Mouse (Mus musculus): ENCODE results near the gene Wdr45b. TPM values are rescaled to one million over a fixed set of nuclear protein-coding genes. Genes with fewer than 3 reads are reported as not detected.

The Wdr45b gene
- total RNA-seq, 2 experiments from 2014 or later: 71.0 to 71.5 TPM

DNA sequence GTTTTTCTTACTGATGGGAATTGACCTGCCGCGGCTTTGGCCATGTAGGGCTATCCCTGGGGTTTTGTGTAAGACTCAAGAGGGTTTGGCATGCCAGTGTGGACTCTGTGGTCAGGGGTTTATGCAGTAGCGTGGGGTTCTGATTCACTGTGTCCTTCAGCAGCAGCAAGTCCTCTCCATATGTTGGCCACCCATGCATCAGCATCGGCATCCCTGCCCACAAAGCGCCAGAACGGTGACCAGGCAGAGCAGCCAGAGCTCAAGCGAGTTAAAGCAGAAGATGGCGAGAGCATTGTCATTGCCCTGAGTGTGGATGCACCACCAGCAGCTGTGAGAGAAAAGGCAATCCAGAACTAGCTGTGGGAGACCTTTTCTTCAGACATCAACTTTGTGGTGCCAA lies 47.6 kb downstream of the Wdr45b start:
- DNase-seq (ENCODE audit: low spot score in 2 of 2): no peak
- Histone ChIP-seq H3K27ac (no peak overlapping the region; the same call in 1 of the 2 replicates), H3K4me3 (no peak overlapping the region)
- TF ChIP-seq CTCF (conservative IDR thresholded peaks at IDR 0.05): no peak

DNA sequence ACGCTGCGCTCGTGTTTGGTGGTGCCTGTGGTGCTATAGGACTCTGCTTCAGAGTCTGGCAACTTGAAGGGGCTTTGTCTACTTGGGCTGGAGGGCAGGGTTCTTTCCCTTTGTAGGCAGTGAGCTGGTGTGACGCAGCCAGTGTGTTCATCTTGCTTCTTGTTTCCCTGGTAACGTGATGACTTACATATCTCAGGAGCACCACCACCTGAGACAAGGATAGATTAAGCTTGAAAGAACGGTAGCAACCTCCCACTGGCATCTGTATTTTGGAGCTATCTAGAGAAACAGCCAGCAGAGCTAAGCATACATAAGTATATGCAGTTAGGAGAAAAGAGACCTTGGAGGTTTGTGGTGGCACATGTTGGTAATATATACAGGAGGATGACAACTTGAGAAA lies 48.9 kb downstream of the Wdr45b start:
- Histone ChIP-seq H3K27ac (no peak overlapping the region), H3K4me3 (no peak overlapping the region)
- DNase-seq (ENCODE audit: low spot score in 2 of 2): peak in 1 of 2 experiments; percentile 39
- no peak for TF ChIP-seq CTCF (conservative IDR thresholded peaks at IDR 0.05)

DNA sequence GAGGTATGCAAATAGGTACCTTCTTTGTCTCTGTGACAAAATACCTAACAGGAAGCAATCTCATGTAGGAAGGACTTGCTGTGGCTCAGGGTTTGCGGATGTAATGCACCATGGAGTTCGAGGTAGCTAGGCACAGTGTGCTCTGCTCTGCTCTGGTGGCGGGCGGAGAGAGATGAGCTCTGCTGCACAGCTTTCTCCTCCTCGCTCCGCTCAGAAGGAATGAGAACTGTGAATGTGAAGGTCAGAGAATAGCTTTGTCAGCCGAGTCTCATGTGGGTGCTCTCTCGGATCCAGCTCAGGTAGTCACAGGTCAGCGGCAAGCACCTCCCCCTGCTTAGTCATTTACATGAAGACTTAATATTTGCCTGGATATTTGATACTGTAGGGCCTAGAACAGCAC lies 54.0 kb downstream of the Wdr45b start:
- no peak for TF ChIP-seq CTCF (conservative IDR thresholded peaks at IDR 0.05)
- no peak for DNase-seq (ENCODE audit: low spot score in 2 of 2)
- H3K27ac ChIP-seq: no peak overlapping the region
- H3K4me3 ChIP-seq: no peak overlapping the region

DNA sequence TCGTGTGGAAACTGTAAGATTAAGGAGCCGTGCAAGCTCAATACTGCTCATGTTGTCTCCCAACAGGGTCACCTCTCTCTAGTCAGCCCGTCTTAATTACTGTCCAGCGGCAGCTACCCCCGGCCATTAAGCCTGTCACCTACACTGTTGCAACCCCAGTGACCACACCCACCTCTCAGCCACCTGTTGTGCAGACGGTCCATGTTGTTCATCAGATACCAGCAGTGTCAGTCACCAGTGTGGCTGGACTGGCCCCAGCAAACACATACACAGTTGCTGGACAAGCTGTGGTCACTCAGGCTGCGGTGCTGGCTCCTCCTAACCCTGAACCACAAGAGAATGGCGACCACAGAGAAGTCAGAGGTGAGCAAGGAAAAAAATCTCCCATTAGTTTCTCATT lies 55.8 kb downstream of the Wdr45b start:
- DNase-seq (ENCODE audit: low spot score in 2 of 2): no peak
- no peak for TF ChIP-seq CTCF (conservative IDR thresholded peaks at IDR 0.05)
- H3K4me3 ChIP-seq: no peak overlapping the region
- no peak overlapping the region for H3K27ac ChIP-seq

DNA sequence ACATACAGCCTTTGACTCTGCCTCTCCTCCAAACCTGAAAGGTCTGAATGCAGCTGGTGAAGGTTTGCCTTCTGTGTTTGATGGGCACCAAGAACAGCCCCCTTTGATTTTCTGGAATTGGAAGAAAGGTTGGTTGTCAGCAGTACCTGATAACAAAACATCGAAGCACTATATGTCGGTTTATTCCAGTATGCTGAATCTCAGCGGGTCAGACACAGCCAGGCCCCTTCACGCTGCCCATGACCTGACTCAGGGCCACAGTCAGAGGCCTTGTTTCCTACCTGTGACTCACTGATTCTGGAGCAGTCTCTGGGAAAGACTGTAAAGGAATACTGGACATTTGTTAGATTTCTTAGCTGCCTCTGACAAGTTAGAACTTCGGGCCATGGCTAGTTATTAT lies 59.5 kb downstream of the Wdr45b start:
- TF ChIP-seq CTCF (conservative IDR thresholded peaks at IDR 0.05): no peak
- H3K27ac ChIP-seq: no peak overlapping the region
- no peak overlapping the region for H3K4me3 ChIP-seq
- peak in 1 of 2 experiments; percentile 2 for DNase-seq (ENCODE audit: low spot score in 2 of 2)

DNA sequence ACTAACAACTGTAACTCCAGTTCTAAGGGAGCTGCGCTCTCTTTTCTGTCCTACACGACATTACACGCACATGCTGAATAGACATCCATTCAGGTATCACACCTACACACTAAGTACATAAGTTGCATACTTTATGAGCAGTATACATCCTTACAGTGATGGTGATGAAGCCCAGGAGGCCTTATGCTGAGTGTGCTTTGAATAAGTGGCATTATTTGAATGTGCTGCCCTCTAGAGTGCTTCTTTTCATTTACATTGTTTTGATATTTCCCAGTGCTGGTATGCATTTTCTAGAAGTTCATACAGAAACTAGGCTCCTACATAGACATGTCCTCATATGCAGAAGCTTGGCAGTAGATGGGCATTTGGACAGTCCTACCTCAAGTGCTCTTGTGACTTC lies 64.4 kb downstream of the Wdr45b start:
- Histone ChIP-seq H3K27ac (no peak overlapping the region), H3K4me3 (no peak overlapping the region)
- no peak for DNase-seq (ENCODE audit: low spot score in 2 of 2)
- peak; percentile 69 for TF ChIP-seq CTCF (conservative IDR thresholded peaks at IDR 0.05)

DNA sequence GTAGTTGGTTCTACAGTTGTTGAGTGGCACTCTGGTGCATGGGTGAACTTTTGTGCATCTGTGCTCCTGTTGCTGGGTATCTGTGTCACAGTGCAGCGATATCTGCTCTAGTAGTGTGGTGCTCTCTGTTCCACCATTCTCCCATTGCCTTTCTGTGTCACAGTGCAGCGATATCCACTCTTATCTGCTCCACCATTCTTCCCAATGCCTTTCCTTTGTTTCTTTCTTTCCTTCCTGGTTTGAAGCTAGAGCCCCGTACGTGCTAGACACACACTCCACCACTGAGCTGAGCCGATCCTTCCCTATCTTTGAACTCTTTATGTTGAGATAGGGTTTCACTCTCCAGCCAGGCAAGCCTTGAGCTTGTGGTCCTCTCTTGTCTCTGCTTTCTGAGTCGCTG lies 71.3 kb downstream of the Wdr45b start:
- no peak overlapping the region for H3K27ac ChIP-seq
- TF ChIP-seq CTCF (conservative IDR thresholded peaks at IDR 0.05): no peak

DNA sequence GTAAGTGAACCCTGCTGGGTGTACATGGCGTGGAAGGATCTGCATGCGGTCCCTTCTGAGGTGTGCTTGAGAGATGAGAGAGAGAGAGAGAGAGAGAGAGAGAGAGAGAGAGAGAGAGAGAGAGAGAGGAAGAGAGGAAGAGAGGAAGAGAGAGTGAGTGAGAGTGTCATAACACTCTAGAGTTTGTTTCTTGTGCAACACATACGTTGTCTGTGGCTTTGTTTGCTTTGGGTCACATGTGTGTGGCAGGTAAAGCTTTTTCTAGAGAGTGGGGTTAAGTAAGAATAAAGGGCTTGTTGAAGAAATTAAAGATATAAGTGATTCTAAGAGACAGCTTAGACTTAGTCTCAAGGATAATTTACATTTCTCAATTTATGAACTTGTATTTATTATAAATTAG lies 76.2 kb downstream of the Wdr45b start:
- Histone ChIP-seq H3K27ac (no peak overlapping the region), H3K4me3 (no peak overlapping the region)
- no peak for TF ChIP-seq CTCF (conservative IDR thresholded peaks at IDR 0.05)
- no peak for DNase-seq (ENCODE audit: low spot score in 2 of 2)

More for the DNA sequence above, 71.3 kb downstream of the Wdr45b start:
- DNase-seq (ENCODE audit: low spot score in 2 of 2): no peak
- no peak overlapping the region for H3K4me3 ChIP-seq

DNA sequence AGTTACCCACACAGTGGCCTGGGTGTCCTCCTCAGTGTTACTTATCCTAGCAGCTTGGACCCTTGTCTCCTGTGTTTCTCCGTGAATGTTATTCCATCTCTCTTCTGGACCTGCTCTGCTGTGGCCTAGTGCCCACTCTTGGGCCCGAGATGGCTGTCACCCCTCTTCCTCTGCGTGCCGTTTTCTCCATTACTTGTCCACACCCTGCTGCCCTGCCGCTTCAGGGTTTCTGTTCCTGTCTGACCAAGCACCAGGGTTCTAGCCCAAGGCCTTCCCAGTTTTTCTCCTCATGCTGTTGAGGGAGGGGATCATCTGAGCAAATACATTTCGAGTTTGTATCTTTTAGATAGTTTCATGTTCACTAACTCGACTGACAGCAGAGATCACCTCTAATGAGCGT lies 76.7 kb downstream of the Wdr45b start:
- no peak for TF ChIP-seq CTCF (conservative IDR thresholded peaks at IDR 0.05)
- DNase-seq (ENCODE audit: low spot score in 2 of 2): no peak

More for the DNA sequence above, 76.7 kb downstream of the Wdr45b start:
- Histone ChIP-seq H3K27ac (no peak overlapping the region), H3K4me3 (no peak overlapping the region)

Small RNAs within 50 kb of the gene (microRNA-seq; reads per million reads assigned to microRNA genes)
- gene Mir7236: 0 to 0.55 reads per million in 2 experiments

Other genes starting within 250 kb of the Wdr45b start
- gene Tex19.2, start 235.8 kb downstream of the Wdr45b start, total RNA-seq (2021): not detected
- gene Tex19.1, start 208.3 kb downstream of the Wdr45b start, total RNA-seq (2021): not detected
- under 1 TPM in 1 of 2 experiments, not detected in 1; 0.27 TPM for gene Uts2r, start 194.2 kb downstream of the Wdr45b start, total RNA-seq (2021)
- 10 to 100 TPM; 19.3 to 26.3 TPM for gene Hexdc, start 150.0 kb downstream of the Wdr45b start, total RNA-seq (2021)
- gene Ogfod3, start 149.7 kb downstream of the Wdr45b start, total RNA-seq (2021): 1 to 10 TPM; 6.7 to 7.7 TPM
- 10 to 100 TPM; 20.5 to 21.4 TPM for gene Cybc1, start 125.1 kb downstream of the Wdr45b start, total RNA-seq (2021)
- gene Narf, start 117.2 kb downstream of the Wdr45b start, total RNA-seq (2021): 10 to 100 TPM; 42.4 to 48.1 TPM
- 10 to 100 TPM; 69.1 to 76.5 TPM for gene Foxk2, start 94.5 kb downstream of the Wdr45b start, total RNA-seq (2021)
- 10 to 100 TPM; 64.8 to 69.4 TPM for gene Rab40b, start 33.8 kb upstream of the Wdr45b start, total RNA-seq (2021)
- gene Fn3krp, start 67.0 kb upstream of the Wdr45b start, total RNA-seq (2021): 10 to 100 TPM; 52.9 to 55.4 TPM
- gene Fn3k, start 80.5 kb upstream of the Wdr45b start, total RNA-seq (2021): 10 to 100 TPM; 40.7 to 43.5 TPM
- 10 to 100 TPM; 39.5 to 40.3 TPM for gene Tbcd, start 97.5 kb upstream of the Wdr45b start, total RNA-seq (2021)
- under 1 TPM; 0.20 to 0.25 TPM for gene Zfp750, start 164.9 kb upstream of the Wdr45b start, total RNA-seq (2021)

Measured in layer of hippocampus, adult 2 months (tissue).